Mouse (Mus musculus): ENCODE data around the gene Src.

Src gene

DNA sequence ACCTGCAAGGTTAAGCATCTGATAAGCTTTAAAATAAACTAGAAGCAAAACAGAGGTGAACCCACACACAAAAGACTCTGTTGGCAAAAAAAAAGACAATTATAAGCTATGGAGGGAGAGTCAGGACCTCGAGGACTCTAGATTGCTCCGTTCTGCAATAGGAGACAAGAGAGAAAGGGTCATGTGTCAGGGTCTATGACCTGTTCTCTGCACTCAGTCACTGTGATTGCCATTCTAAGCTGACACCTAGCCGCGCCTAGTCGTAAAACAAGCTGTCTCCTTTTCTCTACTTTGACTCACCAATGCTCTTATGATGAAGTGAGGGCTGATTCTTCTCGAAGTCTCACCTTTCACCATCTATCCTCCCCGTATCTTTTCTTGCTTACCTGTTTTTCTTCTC lies 5.7 kb upstream of the Src start:
- DNase-seq (ENCODE audit: inconsistent ontology term): no peak

DNA sequence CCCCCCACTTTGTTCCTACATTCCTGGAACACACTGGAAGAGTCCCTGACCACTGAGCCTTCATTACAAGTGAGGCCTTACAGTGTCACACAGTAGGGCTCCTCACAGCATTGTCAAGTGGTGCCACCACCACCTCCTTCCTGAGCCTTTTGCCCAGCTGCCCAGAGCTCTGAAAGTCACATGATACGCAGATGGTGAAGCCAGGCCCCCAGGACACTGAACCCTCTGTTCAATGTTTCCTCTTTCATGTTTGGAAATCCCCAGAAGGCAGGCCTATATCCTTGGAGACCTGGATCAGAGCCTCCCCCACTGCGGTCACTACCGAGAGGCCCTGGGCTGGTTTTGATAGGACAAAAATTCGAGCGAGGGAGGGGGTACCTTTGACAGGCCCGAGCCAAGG lies 1.0 kb upstream of the Src start:
- no peak for DNase-seq (ENCODE audit: inconsistent ontology term)

DNA sequence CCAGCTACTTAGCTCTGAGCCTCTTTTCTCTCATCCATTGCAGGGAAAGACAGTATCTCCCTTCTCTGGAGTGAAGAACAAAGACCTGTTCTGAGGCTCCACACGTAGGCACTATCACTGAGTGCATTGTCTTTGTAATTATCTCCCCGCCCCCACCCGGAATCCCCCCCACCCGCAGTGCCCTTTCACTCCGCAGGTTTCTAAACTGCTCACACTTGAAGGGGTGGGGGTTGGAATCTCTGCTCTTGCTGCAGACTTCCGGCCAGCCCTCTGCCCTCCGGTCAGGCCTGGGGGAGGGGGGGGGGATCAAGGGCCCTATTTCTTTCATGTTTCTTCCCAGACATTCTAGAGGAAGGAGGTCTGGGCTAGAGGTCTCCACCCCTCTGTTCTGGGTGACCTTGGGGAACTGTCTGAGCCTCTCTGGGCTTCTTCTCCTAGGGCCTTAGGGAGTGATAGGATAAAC lies 396 bp downstream of the Src start:
- no peak for DNase-seq (ENCODE audit: inconsistent ontology term)

DNA sequence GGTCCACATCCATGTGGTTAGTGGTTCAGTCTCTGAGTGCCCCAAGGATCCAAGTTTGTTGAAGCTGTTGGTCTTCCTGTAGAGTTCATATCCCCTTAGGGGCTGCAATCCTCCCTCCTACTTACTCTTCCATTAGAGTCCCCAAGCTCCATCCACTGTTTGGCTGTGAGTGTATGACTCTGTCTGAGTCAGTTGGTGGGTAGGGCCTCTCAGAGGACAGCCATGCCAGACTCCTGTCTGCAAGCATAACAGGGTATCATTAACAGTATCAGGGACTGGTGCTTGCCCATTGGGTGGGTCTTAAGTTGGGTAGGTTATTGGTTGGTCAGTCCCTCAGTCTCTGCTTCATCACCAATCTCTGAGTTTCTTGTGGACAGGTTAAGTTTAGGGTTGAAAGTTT lies 1.3 kb downstream of the Src start:
- no peak for DNase-seq (ENCODE audit: inconsistent ontology term)

DNA sequence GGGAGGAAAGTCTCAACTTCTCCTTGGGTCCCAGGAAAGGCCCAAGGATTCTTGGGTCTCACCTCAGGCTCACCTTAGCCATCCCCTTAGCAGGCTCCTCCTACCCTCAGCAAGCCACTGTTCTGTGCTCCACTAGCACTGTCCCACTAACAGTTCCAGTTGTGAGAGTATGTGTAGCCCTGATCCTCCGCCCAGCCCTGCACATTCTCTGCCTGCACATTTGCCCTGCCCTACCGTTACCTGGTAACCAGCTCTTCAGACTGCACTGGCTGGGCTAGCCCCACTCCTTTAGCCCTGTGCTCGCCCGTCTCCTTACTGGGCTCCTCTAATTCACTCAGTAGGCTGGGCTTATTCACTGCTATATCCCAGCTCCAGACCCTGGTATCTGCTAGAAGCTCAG lies 2.2 kb downstream of the Src start:
- no peak for DNase-seq (ENCODE audit: inconsistent ontology term)

DNA sequence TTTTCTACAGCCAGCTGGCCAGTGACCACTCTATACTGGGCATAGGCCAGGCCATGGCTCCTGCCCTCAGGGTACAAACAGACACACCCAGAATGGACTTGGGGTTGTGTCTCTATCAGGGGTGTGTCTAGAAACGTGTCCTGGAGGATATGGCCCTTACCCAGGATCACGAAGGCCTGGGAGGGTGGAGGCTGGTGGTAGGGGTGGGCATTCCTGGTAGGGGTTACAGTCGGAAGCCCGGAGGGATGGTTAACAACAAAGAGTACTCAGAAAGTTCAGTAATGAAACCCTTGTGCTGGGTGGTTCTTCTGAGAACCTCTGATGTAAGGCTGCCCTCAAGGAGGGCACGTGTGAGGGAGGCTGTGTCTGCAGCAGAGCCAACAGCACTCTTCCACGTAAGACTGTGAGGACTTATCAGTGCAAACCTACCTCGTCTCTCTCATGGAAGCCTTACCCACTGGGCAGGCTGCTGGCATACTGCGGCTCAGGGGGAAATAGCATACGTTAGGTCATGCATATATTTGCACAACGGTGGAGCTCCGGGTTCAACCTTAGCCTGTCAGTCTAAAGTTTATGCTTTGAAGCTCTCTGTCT lies 3.9 kb downstream of the Src start:
- no peak for DNase-seq (ENCODE audit: inconsistent ontology term)

DNA sequence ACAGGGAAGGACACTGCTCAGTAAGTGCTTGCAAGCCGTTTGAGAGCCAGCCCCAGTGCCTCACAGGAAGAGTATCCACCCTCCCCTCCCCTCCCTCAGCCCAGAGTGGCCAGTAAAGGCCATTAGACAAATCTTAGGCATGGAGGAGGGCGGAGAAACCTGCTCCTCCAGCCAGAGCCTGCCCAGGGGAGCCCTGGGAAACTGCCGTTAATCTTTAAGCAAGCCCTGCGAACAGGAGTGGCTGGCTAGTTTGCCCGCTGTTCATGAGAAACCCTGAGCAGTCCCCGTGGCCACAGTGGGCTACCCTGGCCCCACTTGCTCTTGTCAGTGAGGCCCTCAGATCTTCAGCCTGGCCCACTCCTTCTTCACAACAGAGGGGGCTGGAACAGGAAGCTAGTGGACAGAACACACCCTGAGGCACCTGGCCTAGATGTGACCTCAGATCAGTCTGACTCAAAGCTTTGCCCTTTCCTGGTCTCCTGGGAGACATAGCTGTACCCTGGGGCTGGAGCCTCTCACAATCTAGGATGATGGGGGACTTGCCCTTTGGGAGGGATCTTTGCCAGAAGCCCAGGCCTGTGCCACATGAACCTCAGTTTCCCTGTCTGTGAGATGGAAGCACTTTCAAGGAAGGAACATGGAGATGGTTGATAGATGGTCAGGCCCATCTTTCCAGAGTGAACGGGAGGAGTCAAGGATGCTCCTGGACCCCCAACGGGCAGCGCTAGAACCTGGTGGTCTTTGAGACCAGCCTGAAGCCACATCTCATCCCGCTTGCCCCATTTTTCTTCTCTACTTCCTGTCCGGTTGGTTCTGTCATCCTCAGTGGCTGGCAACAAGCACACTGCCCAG lies 4.8 kb downstream of the Src start:
- DNase-seq (ENCODE audit: inconsistent ontology term): peak; percentile 77

DNA sequence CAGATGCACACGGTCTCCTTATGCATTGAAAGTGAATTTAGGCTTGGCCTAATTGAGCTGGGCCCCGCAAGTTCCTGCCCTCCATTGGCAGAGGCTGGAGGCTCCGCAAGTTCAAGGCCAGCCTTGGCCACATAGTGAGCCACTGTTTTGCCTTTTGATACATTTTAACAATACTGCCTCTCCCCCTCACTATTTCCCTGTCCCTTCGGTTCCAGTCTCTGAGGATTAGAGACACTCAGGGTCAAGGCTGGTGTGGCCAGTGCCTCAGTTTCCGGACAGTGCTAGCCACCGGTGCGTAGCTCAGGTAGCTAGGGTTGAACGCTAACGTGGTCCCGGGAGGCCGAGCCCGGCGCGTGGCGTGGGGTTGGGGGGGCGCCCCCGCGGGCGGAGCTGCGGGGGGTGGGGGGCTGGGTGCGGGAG lies 5.5 kb downstream of the Src start:
- DNase-seq (ENCODE audit: inconsistent ontology term): peak; percentile 34

DNA sequence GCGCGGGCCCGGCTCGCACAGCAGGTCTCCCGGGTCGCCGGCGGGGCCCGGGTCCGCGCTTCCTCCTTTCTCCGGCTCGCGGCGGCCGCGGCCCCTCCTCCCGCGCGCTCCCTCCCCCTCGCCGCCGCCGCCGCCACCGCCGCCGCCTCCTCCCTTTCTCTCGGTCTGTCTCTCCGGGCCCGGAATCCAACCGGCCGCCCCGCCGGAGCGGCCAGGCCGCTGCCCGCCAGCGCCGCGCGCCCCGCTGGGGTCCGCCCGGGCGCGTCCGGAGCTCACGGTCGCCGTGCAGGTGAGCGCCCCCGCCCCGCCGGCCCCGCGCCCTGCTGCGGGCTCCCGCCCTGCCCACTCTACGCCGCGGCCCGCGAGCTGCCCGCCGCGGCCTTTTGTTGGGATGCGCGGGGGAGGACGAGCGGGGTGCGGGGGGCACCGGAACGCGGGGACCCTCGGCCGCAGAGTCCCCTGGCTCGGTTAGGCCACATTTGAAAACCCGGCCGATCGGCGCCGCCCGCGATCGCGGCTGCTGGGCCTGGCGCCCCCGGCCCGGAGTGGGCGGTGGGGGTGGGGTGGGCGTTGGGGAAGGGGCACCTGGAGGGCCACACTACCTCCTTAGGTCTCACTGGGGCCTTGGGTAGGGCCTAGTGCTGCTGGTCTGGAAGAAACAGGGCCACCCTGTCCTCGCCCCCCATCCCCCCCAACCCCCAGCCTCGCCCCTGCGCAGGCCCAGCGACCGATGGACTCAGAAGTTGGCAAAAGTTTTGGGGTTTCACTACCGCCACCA lies 6.1 kb downstream of the Src start:
- DNase-seq (ENCODE audit: inconsistent ontology term): peak; percentile 42

DNA sequence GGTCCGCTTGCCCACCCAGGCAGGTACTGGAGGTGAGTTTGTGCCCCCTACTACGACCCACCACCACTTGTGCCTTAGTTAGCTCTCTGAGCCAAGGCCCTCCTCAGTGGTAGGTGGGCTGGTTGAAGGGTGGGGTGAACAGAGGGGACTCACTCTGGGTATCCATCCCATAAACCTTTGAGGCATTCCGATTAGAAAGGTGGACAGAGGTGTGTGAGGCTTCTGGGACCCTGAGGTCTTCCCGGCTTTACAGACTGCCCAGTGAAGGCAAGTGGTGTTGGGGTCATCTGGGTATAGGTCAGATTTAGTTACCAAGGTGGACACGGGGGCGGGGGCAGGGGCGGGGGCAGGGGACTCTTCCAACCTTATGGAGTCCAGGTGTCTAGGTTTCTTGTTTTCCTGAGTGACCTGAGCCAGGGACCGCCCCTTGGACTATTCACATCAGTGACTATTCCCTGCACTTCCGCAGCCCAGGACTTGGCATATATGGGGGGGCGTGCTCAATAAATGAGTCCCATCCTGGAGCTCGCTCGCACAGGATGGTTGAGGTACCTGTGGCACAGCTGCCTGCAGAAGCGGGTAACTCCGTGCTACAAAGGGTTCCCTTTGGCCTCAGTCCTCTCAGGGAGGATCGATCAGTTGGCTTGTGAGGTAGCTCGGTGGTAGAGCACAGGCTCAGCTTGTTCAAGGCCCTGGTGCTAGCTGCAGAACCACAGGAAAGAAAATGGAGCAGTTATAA lies 6.8 kb downstream of the Src start:
- no peak for DNase-seq (ENCODE audit: inconsistent ontology term)

DNA sequence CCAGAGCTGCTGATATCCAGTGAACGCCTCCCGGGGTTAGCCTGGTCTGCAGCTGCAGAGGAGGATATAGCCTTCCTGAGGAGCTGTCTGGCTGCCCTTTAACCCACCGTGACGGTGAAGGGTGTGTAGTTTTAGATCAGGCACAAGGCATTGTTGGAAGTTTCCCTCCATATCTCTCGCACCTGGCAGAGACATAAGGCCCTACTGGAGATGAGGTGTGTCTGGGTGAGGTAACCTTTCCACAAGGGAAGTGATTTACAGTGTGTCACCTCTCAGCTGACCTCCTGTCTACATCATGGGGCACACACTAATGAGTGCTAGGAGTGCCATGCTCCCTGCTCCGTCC lies 7.4 kb downstream of the Src start:
- no peak for DNase-seq (ENCODE audit: inconsistent ontology term)

DNA sequence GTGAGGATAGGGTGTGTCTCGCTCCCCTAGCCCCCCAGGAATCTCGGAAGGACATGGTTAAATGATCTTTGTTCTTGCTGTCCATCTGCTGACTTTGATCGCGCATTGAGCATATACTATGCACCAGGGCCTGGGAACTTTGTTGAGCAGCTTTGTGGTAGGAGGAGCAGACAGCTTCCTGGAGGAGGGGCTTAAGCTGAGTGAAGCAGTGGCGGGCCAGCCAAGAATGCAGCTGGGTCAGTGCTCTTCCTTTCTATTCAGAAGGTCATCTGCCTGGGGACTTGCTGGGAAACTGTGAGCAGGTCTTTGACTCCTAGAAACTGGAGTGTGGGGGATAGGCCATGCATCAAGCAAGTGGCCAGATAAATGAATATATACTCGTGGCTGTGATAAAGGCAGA lies 7.9 kb downstream of the Src start:
- DNase-seq (ENCODE audit: inconsistent ontology term): peak; percentile 73

DNA sequence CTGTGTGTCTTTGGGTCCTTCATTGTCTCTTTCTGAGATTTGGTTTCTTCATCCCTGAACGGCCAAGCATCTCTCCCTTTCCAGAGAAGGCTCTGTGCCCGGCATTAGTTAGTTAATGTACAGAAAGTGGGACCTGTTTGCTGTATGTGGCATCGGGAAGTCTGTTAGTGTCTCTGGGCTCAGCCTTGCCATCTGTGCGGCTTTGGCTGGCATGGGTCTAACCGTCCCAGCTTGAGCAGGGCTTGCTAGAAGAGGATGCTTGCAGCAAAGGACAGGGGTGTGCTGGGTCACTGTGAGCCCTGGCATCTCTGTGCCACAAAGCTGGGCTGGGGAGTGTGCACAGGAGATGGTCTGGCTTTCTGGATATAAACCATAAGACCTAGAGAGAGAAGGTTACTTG lies 8.9 kb downstream of the Src start:
- no peak for DNase-seq (ENCODE audit: inconsistent ontology term)

DNA sequence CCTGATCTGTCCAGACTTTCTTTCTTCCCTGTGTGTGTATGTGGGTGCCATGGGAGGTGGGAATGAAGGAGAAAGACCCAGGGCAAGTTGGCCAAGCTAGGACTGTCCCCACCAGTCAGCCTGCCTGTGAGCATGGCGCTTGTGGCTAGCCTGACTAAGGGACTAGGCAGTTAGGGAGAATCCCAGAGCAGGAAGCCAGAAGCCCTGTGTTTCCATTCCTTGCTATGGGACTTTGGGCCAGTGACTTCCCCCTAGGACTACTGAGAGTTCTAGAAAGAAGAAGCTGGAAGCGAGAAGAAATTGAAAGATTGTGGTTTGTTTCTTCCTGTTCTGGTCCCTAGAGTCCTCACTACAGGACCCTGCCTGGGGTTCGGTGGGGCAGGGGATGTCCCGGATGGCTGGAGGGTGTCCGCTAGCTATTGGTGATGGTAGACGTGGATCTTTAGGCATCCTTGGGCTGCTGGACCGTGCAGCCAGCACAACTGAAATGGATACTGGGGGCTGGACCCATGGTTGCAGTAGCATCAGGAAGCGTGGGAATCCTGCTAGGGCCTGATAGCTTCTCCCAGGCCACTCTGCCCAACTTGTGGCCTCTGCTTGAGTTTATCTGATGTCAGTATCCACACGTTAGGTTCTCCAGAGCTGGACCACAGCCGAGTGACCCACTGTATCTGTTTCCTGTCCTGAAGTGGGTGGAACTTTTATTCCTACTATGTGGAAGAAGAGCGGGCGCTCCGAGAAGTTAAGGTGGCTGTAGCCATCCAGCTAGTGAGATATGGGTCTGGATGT lies 10.3 kb downstream of the Src start:
- DNase-seq (ENCODE audit: inconsistent ontology term): no peak

DNA sequence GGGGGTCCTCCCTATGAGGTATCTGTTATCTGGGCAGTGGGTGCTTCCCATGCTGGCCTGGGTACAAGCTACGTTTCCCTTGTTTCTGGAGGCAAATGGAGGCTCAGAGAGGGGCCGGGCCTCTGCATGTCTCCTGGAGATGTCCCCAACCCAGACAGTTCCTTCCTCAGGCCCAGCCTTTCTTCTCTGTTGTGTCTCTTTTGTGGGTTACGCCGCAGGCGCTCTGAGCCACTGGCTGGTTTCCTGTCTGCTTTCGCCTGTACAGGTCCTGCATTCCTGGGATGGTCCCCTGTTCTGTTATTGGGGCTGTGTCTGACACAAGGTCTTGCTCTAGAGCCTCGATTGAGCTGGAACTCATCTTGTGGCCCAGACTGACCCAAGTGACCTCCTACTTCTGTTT lies 11.5 kb downstream of the Src start:
- peak; percentile 36 for DNase-seq (ENCODE audit: inconsistent ontology term)

DNA sequence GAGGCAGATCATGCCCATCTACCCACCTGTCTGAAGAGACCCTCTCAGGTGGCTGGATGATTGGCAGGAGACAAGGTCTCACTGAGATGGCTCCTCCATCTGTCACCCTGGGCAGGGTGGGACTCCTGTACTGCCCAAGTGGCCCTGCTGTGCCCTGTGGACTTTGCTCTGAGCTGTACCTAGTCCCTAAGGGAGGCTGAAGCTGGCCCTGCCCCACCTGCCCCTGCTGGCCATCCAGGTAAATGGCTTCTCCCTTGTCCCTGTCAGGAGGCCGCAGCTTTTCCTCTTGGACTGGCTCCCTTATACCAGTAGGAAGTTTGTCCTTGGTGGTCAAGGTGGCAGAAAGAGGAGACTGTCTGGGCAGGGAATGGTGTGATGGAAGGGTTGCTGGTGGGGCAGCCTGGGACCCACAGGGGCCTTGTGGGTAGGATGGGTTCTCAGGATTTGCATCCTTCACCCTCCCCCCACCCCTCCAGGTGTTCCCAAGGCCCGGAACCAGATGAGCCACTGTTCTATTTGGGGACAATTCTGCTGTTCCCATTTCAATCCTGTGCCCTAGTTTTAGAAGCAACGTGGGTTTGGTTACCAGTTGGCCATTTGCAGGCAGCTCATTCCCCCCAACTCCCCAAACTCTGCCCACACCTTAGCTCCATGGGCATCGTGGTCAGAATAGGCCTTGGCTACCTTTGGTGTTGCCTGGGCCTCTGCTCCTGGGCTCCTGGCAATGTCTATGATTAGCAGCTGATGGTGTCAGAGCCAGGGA lies 12.6 kb downstream of the Src start:
- DNase-seq (ENCODE audit: inconsistent ontology term): no peak

DNA sequence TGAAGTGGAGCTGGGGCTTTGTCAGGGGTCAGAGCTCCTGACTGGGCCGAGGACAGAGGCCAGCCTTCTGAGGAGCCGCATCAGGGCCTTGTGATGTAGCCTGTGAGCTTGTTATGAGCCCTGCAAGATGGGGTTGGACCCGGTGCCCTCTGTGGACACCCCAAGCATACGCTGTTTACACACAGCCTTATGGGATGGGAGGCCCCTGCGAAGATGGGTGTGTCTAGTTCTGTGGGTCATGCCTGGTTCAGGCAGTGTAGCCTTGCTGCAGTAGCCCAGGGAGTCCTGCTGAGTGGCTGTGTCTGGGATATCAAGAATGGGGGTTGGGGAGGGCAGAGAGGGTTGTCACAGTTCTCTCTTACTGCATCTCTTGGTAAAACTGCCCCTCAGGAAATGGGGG lies 13.7 kb downstream of the Src start:
- no peak for DNase-seq (ENCODE audit: inconsistent ontology term)

DNA sequence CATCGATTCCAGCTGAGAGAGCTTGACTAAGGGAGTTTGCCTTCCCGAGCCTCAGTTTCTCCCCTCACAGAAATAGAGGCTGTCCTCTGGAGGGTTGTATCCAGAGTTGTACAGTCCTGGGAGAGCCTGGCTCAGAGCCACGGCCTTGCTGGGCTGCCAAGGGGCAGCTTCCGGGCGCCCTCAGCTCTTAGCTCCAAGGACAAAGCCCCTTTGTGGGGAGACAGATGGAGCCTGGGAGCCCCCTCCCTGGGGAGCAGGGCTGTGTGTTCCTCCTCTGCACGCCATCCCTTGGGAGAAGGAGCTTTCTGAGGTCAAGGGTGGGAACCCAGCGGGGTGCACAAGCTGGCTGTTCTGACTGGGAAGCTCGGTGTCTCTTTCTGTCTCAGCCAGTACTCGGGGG lies 14.2 kb downstream of the Src start:
- peak; percentile 78 for DNase-seq (ENCODE audit: inconsistent ontology term)

DNA sequence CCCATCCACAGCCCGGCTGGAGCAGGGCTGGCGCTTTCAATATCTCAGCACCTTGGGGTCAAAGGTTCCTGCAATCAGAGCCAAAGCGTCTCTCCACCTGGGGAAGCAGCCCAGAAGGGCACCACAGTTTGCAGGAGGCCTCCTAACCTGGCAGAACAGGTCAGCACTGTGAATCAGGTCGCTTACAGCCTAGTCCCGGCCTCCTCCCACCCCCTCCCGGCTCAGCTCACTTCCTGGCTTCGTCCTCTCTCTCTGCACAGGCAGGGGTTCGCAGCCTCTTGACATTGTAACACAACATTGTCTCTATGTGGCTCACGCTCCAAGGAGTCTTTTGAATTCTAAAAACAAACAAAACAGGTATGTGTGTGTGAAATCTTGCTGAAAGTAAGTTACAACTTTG lies 15.8 kb downstream of the Src start:
- peak; percentile 36 for DNase-seq (ENCODE audit: inconsistent ontology term)

DNA sequence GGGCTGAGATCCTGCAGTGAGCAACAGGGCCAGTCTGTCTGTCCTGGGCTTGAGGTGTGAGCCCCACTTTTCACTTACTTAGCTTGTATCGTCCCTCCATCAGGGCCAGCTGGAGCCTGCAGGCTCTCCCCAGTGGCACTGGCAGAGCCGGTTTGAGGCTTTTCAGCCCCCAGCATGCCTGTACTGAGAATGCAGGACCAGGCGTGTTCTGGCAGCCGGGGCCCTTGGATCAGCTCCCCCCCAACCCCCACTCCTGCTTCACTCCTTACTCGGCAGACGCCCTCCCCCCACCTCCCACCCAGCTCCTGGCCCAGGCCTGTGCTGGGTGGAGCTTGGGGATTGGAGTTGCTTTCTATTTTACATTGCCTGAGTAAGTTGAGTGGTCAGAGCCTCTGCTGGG lies 16.3 kb downstream of the Src start:
- peak; percentile 86 for DNase-seq (ENCODE audit: inconsistent ontology term)

DNA sequence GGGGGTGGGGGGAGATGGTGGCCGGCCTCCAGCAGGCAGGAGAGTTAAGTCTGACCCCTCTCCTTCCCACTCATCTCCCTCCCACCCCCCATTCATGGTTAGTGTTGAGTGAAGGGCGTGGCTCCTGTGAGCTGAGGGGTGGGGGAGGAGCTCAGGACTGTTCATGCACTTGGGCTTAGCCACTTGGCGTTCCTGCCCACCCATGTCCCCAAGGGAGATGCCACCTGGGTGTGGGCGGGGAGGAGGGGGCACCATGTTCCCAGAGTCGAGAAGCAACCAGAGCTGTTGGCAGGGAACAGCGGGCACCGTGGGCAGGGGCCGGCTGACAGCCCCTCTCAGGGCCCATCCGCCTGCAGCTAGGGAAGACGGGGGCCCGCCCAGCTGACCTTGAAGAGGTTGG lies 18.3 kb downstream of the Src start:
- DNase-seq (ENCODE audit: inconsistent ontology term): no peak

All from Muller cell, postnatal 12 days (primary cell).